Mouse (Mus musculus): Measurements from ENCODE around the gene Trim28.
A peak's percentile ranks its signal among the peaks of the same experiment; 100 is the strongest.

The Trim28 gene

GRCm38 (mm10) chr7:13033451-13034147, 34.7 kb downstream of the Trim28 start:
- DNase-seq (ENCODE audit: low spot score in 2 of 2), result peak; percentile 34 to 49

- peak; percentile 98 to 99 for DNase-seq (ENCODE audit: low spot score in 2 of 2)
Observed at GRCm38 (mm10) chr7:13034148-13034977, 35.4 kb downstream of the Trim28 start, which contains the start of gene Chmp2a. Gene Chmp2a, minus strand, starts transcription at chr7:13034807.

GRCm38 (mm10) chr7:13035211-13035855, 36.4 kb downstream of the Trim28 start:
- DNase-seq (ENCODE audit: low spot score in 2 of 2), result peak; percentile 56 to 65

GRCm38 (mm10) chr7:13036806-13037205, 37.9 kb downstream of the Trim28 start:
- peak in 1 of 2 experiments; percentile 26 for DNase-seq (ENCODE audit: low spot score in 2 of 2)

- peak; percentile 76 to 81 for DNase-seq (ENCODE audit: low spot score in 2 of 2)
Observed at GRCm38 (mm10) chr7:13037366-13037765, 38.5 kb downstream of the Trim28 start.

GRCm38 (mm10) chr7:13037901-13038555, 39.1 kb downstream of the Trim28 start, which contains the start of gene Ube2m:
Gene Ube2m, minus strand, starts transcription at chr7:13038275.
- DNase-seq (ENCODE audit: low spot score in 2 of 2), result peak; percentile 99 to 100

- DNase-seq (ENCODE audit: low spot score in 2 of 2), result no peak
Observed at GRCm38 (mm10) chr7:13038621-13039169, 39.8 kb downstream of the Trim28 start.

- DNase-seq (ENCODE audit: low spot score in 2 of 2), result no peak
Observed at GRCm38 (mm10) chr7:13039181-13039580, 40.3 kb downstream of the Trim28 start.

GRCm38 (mm10) chr7:13041256-13041655, 42.3 kb downstream of the Trim28 start:
- DNase-seq (ENCODE audit: low spot score in 2 of 2), result peak in 1 of 2 experiments; percentile 27

- DNase-seq (ENCODE audit: low spot score in 2 of 2), result peak in 1 of 2 experiments; percentile 27
Observed at GRCm38 (mm10) chr7:13042511-13042910, 43.6 kb downstream of the Trim28 start.

- DNase-seq (ENCODE audit: low spot score in 2 of 2), result no peak
Observed at GRCm38 (mm10) chr7:13043120-13043444, 44.2 kb downstream of the Trim28 start.

- DNase-seq (ENCODE audit: low spot score in 2 of 2), result peak; percentile 73 to 74
Observed at GRCm38 (mm10) chr7:13043445-13044253, 44.7 kb downstream of the Trim28 start.

GRCm38 (mm10) chr7:13044254-13044625, 45.3 kb downstream of the Trim28 start:
- DNase-seq (ENCODE audit: low spot score in 2 of 2), result no peak

GRCm38 (mm10) chr7:13046084-13046483, 47.2 kb downstream of the Trim28 start:
- peak in 1 of 2 experiments; percentile 56 for DNase-seq (ENCODE audit: low spot score in 2 of 2)

GRCm38 (mm10) chr7:13053001-13053400, 54.1 kb downstream of the Trim28 start:
- peak in 1 of 2 experiments; percentile 33 for DNase-seq (ENCODE audit: low spot score in 2 of 2)

GRCm38 (mm10) chr7:13053501-13053900, 54.6 kb downstream of the Trim28 start:
- peak in 1 of 2 experiments; percentile 22 for DNase-seq (ENCODE audit: low spot score in 2 of 2)

- no peak for DNase-seq (ENCODE audit: low spot score in 2 of 2)
Observed at GRCm38 (mm10) chr7:13053961-13054286, 55.0 kb downstream of the Trim28 start.

GRCm38 (mm10) chr7:13054287-13055010, 55.5 kb downstream of the Trim28 start, which contains the start of gene Mzf1:
Gene Mzf1, minus strand, starts transcription at chr7:13054764.
- peak; percentile 99 for DNase-seq (ENCODE audit: low spot score in 2 of 2)

GRCm38 (mm10) chr7:13056913-13057700, 58.2 kb downstream of the Trim28 start:
- DNase-seq (ENCODE audit: low spot score in 2 of 2), result peak in 1 of 2 experiments; percentile 22

Measured in right cerebral cortex, postnatal 10 days (tissue).